Mouse (Mus musculus): ENCODE measurements around the gene Dctn1.

DNA sequence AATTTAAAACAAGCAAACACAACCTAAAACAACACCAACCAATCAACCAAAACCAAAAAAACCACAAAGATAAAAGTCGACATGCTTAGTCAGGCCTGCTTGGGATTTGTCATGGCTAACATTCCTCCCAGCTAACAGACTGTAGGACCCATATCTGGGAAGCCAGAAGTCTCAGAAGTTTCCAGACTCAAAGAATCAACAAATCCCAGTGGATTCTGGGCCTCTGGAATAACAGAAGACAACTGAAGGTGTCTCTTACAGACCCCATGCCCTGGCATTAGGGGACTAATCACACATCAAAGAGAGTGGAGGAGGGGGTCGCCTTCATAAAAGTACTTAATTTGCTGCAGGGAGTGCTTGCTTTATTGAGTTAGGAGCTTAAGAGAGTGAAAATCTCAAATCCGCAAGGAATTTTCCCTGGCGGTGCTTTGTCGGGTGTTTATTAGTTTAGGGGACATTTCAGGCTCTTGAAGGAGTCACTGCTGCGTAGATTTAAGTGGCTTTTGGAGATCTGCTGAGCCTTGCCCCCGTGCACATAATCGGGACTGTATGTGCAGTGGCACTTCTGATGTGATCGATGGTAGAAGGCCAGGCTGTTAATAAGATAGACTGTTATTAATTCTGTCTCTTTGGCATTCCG lies 78.8 kb downstream of the Dctn1 start:
- no peak for TF ChIP-seq POLR2A (IDR thresholded peaks at IDR 0.05; ENCODE audit: extremely low read depth, insufficient read depth, low read length)
- no peak for TF ChIP-seq CTCF (IDR thresholded peaks at IDR 0.05; ENCODE audit: extremely low read depth, insufficient read depth, low read length)
